In genomic region chr7:73365965-73366364, GRCm38 (mm10) we compare ENCODE assay signal across 13 mouse cellular contexts. TPM values are rescaled to one million over a fixed set of nuclear protein-coding genes. Genes with fewer than 3 reads are reported as not detected.
DNase-seq lines count a peak whose midpoint lies in the region; ATAC-seq lines count a peak whose summit lies in the region.
"Had no signal": no experiment of that assay in that cellular context is flagged by ENCODE, and none has a peak within 500 bp of the region (broad histone marks: within the 10 kb centered on the region; RNA-seq: fewer than 3 reads in every experiment).

No protein-coding gene starts in this region.

- DNase-seq in hindbrain, embryonic 10.5 days (ENCODE audit: low spot score) = no peak
- DNase-seq in neural tube, embryonic 10.5 days (ENCODE audit: extremely low spot score, low spot score) = no peak
- DNase-seq in cerebellum, postnatal 25 days = no peak
- DNase-seq: cerebellum, adult 9-11 months; heart, adult 18-20 months; lung, postnatal 10 days; thymus, postnatal 25 days had no signal

- no peak overlapping the region for H3K9ac ChIP-seq in hindbrain, embryonic 12.5 days
- H3K9ac ChIP-seq in neural tube, embryonic 13.5 days = no peak overlapping the region
- H3K9ac ChIP-seq in hindbrain, embryonic 16.5 days (ENCODE audit: low read depth, low read length) = no peak overlapping the region
- no peak overlapping the region for H3K9ac ChIP-seq in midbrain, embryonic 16.5 days (ENCODE audit: low read depth, low read length)
- H3K9ac ChIP-seq: liver, embryonic 14.5 days had no signal

- peaks cover 12% of the 10 kb centered on the region for H3K4me1 ChIP-seq in hindbrain, embryonic 10.5 days (replicated peaks)
- peaks cover 9% of the 10 kb centered on the region for H3K4me1 ChIP-seq in hindbrain, embryonic 12.5 days
- peaks cover 11% of the 10 kb centered on the region for H3K4me1 ChIP-seq in neural tube, embryonic 13.5 days (replicated peaks)
- H3K4me1 ChIP-seq in hindbrain, embryonic 16.5 days (ENCODE audit: control insufficient read depth, insufficient read depth, low read depth, low read length) = peaks cover 8% of the 10 kb centered on the region
- peaks cover 7% of the 10 kb centered on the region for H3K4me1 ChIP-seq in midbrain, embryonic 16.5 days (ENCODE audit: control insufficient read depth, insufficient read depth, low read length)

- ATAC-seq in hindbrain, embryonic 12.5 days (ENCODE audit: low FRiP score) = no peak
- ATAC-seq in neural tube, embryonic 13.5 days (ENCODE audit: low read depth) = no peak
- peak; percentile 76 for ATAC-seq in hindbrain, embryonic 16.5 days
- no peak for ATAC-seq in midbrain, embryonic 16.5 days
- ATAC-seq: inflammation-experienced regulatory T-cells, adult 6 months had no signal

- H3K36me3 ChIP-seq in hindbrain, embryonic 10.5 days = no peaks in the 10 kb centered on the region
- no peaks in the 10 kb centered on the region for H3K36me3 ChIP-seq in hindbrain, embryonic 12.5 days
- H3K36me3 ChIP-seq in neural tube, embryonic 13.5 days = no peaks in the 10 kb centered on the region
- H3K36me3 ChIP-seq in hindbrain, embryonic 16.5 days (ENCODE audit: control insufficient read depth, insufficient read depth, low read length) = no peaks in the 10 kb centered on the region
- no peaks in the 10 kb centered on the region for H3K36me3 ChIP-seq in midbrain, embryonic 16.5 days (ENCODE audit: control insufficient read depth, insufficient read depth, low read length)

- H3K4me2 ChIP-seq in hindbrain, embryonic 12.5 days (replicated peaks) = no peak overlapping the region
- no peak overlapping the region for H3K4me2 ChIP-seq in neural tube, embryonic 13.5 days
- no peak overlapping the region for H3K4me2 ChIP-seq in hindbrain, embryonic 16.5 days (ENCODE audit: low read length)
- no peak overlapping the region for H3K4me2 ChIP-seq in midbrain, embryonic 16.5 days (ENCODE audit: low read length)

- 70% methylated on average over 7 of the region's 7 CpGs for WGBS in hindbrain, embryonic 10.5 days
- 63% methylated on average over 7 of the region's 7 CpGs for WGBS in hindbrain, embryonic 12.5 days
- WGBS in neural tube, embryonic 13.5 days = 55% methylated on average over 7 of the region's 7 CpGs
- WGBS in hindbrain, embryonic 16.5 days = 43% methylated on average over 7 of the region's 7 CpGs
- 31% methylated on average over 7 of the region's 7 CpGs for WGBS in midbrain, embryonic 16.5 days

- H3K27ac ChIP-seq in hindbrain, embryonic 10.5 days = peak overlapping the region; percentile 18; the same call in 1 of the 2 replicates
- no peak overlapping the region for H3K27ac ChIP-seq in hindbrain, embryonic 12.5 days
- H3K27ac ChIP-seq in neural tube, embryonic 13.5 days (replicated peaks) = peak overlapping the region; percentile 38
- no peak overlapping the region for H3K27ac ChIP-seq in hindbrain, embryonic 16.5 days (ENCODE audit: low read depth, low read length)
- H3K27ac ChIP-seq in midbrain, embryonic 16.5 days (ENCODE audit: low read length) = peak overlapping the region; percentile 47; the same call in 1 of the 2 replicates
- H3K27ac ChIP-seq: liver, embryonic 14.5 days had no signal

- no peak overlapping the region for H3K4me3 ChIP-seq in hindbrain, embryonic 10.5 days
- H3K4me3 ChIP-seq in hindbrain, embryonic 12.5 days = no peak overlapping the region
- H3K4me3 ChIP-seq in neural tube, embryonic 13.5 days = no peak overlapping the region
- H3K4me3 ChIP-seq in hindbrain, embryonic 16.5 days (ENCODE audit: low read length) = no peak overlapping the region
- H3K4me3 ChIP-seq in midbrain, embryonic 16.5 days (ENCODE audit: low read depth, low read length) = no peak overlapping the region

- H3K27me3 ChIP-seq in hindbrain, embryonic 10.5 days (ENCODE audit: insufficient read depth, poor library complexity, severe bottlenecking) = peaks cover 14% of the 10 kb centered on the region
- H3K27me3 ChIP-seq in hindbrain, embryonic 12.5 days = no peaks in the 10 kb centered on the region; the same call in 1 of the 2 replicates
- no peaks in the 10 kb centered on the region; the same call in 1 of the 2 replicates for H3K27me3 ChIP-seq in neural tube, embryonic 13.5 days
- no peaks in the 10 kb centered on the region for H3K27me3 ChIP-seq in hindbrain, embryonic 16.5 days (replicated peaks; ENCODE audit: control insufficient read depth, insufficient read depth, low read length)
- H3K27me3 ChIP-seq in midbrain, embryonic 16.5 days (ENCODE audit: control insufficient read depth, insufficient read depth, low read depth, low read length) = no peaks in the 10 kb centered on the region

- H3K9me3 ChIP-seq in hindbrain, embryonic 10.5 days = peaks cover 3% of the 10 kb centered on the region; the same call in 1 of the 2 replicates
- no peaks in the 10 kb centered on the region for H3K9me3 ChIP-seq in hindbrain, embryonic 12.5 days (replicated peaks)
- no peaks in the 10 kb centered on the region for H3K9me3 ChIP-seq in neural tube, embryonic 13.5 days
- H3K9me3 ChIP-seq in hindbrain, embryonic 16.5 days (ENCODE audit: control insufficient read depth, low read length) = no peaks in the 10 kb centered on the region
- no peaks in the 10 kb centered on the region for H3K9me3 ChIP-seq in midbrain, embryonic 16.5 days (replicated peaks; ENCODE audit: control insufficient read depth, low read length, poor library complexity, severe bottlenecking)

RNA-seq across cellular contexts. Expression of gene Rgma, which starts 9.3 kb away (rescaled TPM):
- polyA plus RNA-seq in hindbrain, embryonic 10.5 days (2016; fragmentation: Nextera tagmentation; extraction: Ambion mirVana) = 38.4 and 51.1 TPM in 2 replicates
- 55.3 and 55.7 TPM in 2 replicates for polyA plus RNA-seq in hindbrain, embryonic 12.5 days (2016; fragmentation: Nextera tagmentation; extraction: Ambion mirVana)
- 41.4 and 49.6 TPM in 2 replicates for polyA plus RNA-seq in neural tube, embryonic 13.5 days (2015; fragmentation: Nextera tagmentation; extraction: Ambion mirVana)
- 30.9 and 39.8 TPM in 2 replicates for polyA plus RNA-seq in hindbrain, embryonic 16.5 days (2015; fragmentation: Nextera tagmentation; extraction: Ambion mirVana)
- polyA plus RNA-seq in midbrain, embryonic 16.5 days (2015; fragmentation: Nextera tagmentation; extraction: Ambion mirVana) = 38.4 and 38.6 TPM in 2 replicates
- polyA plus RNA-seq: inflammation-experienced regulatory T-cells, adult 6 months had no signal

Comparison
In these comparisons a context has a peak if more than half of its experiments do, and no peak if none do; other contexts are left out.
1. H3K27ac ChIP-seq: peak in hindbrain, embryonic 10.5 days (single experiment), neural tube, embryonic 13.5 days (single experiment) and midbrain, embryonic 16.5 days (single experiment); none in hindbrain, embryonic 12.5 days (single experiment) and hindbrain, embryonic 16.5 days (single experiment).